Comparison of ENCODE assay signal across 8 mouse cellular contexts in genomic region chr11:51615129-51615528, GRCm38 (mm10). TPM values are rescaled to one million over a fixed set of nuclear protein-coding genes. Genes with fewer than 3 reads are reported as not detected.
DNase-seq lines count a peak whose midpoint lies in the region; ATAC-seq and TF ChIP-seq lines count a peak whose summit lies in the region.

No protein-coding gene starts in this region.

- H3K4me1 ChIP-seq in spleen, adult 2 months (ENCODE audit: control insufficient read depth, insufficient read depth, insufficient read length), result peaks cover 2% of the 10 kb centered on the region; the same call in 1 of the 2 replicates
- peaks cover 13% of the 10 kb centered on the region for H3K4me1 ChIP-seq in heart, embryonic 10.5 days
- H3K4me1 ChIP-seq in limb, embryonic 15.5 days, result peaks cover 22% of the 10 kb centered on the region
- peaks cover 4% of the 10 kb centered on the region for H3K4me1 ChIP-seq in neural tube, embryonic 14.5 days (ENCODE audit: control insufficient read depth, insufficient read depth, low read length)

- peak overlapping the region; percentile 89 for H3K27ac ChIP-seq in spleen, adult 2 months (ENCODE audit: insufficient read depth, low read length)
- peak overlapping the region; percentile 88 for H3K27ac ChIP-seq in heart, embryonic 10.5 days
- peak overlapping the region; percentile 92 for H3K27ac ChIP-seq in limb, embryonic 15.5 days
- no peak overlapping the region for H3K27ac ChIP-seq in neural tube, embryonic 14.5 days (ENCODE audit: low read depth, low read length)

- TF ChIP-seq POLR2A in spleen, adult 2 months (IDR thresholded peaks at IDR 0.05; ENCODE audit: low read depth, low read length), result no peak

- H3K9ac ChIP-seq in limb, embryonic 15.5 days, result peak overlapping the region; percentile 55; the same call in 1 of the 2 replicates
- peak overlapping the region; percentile 41; the same call in 1 of the 2 replicates for H3K9ac ChIP-seq in neural tube, embryonic 14.5 days (replicated peaks; ENCODE audit: low read depth, low read length)

- no peaks in the 10 kb centered on the region for H3K36me3 ChIP-seq in spleen, adult 2 months (ENCODE audit: control insufficient read depth, insufficient read depth, low read length)
- H3K36me3 ChIP-seq in heart, embryonic 10.5 days, result no peaks in the 10 kb centered on the region
- H3K36me3 ChIP-seq in limb, embryonic 15.5 days, result no peaks in the 10 kb centered on the region
- no peaks in the 10 kb centered on the region for H3K36me3 ChIP-seq in neural tube, embryonic 14.5 days (ENCODE audit: control insufficient read depth, insufficient read depth, low read length)

- 34% methylated on average over 7 of the region's 7 CpGs for WGBS in spleen, adult 2 months
- 39% methylated on average over 7 of the region's 7 CpGs for WGBS in heart, embryonic 10.5 days
- 25% methylated on average over 7 of the region's 7 CpGs for WGBS in limb, embryonic 15.5 days
- WGBS in neural tube, embryonic 14.5 days, result 53% methylated on average over 7 of the region's 7 CpGs

- peak overlapping the region; percentile 74 for H3K4me2 ChIP-seq in limb, embryonic 15.5 days
- H3K4me2 ChIP-seq in neural tube, embryonic 14.5 days (ENCODE audit: low read depth, low read length), result peak overlapping the region; percentile 53

- no peaks in the 10 kb centered on the region for H3K27me3 ChIP-seq in spleen, adult 2 months (ENCODE audit: control insufficient read depth, insufficient read depth, low read length)
- H3K27me3 ChIP-seq in heart, embryonic 10.5 days (ENCODE audit: insufficient read depth, poor library complexity, severe bottlenecking), result no peaks in the 10 kb centered on the region
- no peaks in the 10 kb centered on the region for H3K27me3 ChIP-seq in limb, embryonic 15.5 days
- H3K27me3 ChIP-seq in neural tube, embryonic 14.5 days (ENCODE audit: control insufficient read depth, insufficient read depth, low read length), result no peaks in the 10 kb centered on the region

- TF ChIP-seq CTCF in spleen, adult 2 months (IDR thresholded peaks at IDR 0.05; ENCODE audit: extremely low read depth, insufficient read depth, insufficient read length, insufficient replicate concordance), result no peak

- peak overlapping the region; percentile 61; the same call in 1 of the 2 replicates for H3K4me3 ChIP-seq in spleen, adult 2 months (ENCODE audit: extremely low read depth, insufficient read depth, insufficient read length)
- peak overlapping the region; percentile 54 for H3K4me3 ChIP-seq in heart, embryonic 10.5 days
- H3K4me3 ChIP-seq in limb, embryonic 15.5 days, result peak overlapping the region; percentile 42
- peak overlapping the region; percentile 25; the same call in 1 of the 2 replicates for H3K4me3 ChIP-seq in neural tube, embryonic 14.5 days (ENCODE audit: low read depth, low read length)

- ATAC-seq in limb, embryonic 15.5 days (ENCODE audit: insufficient number of reproducible peaks, low FRiP score, low TSS enrichment, low read depth), result no peak
- no peak for ATAC-seq in neural tube, embryonic 14.5 days (ENCODE audit: low read depth)

- no peaks in the 10 kb centered on the region for H3K9me3 ChIP-seq in heart, embryonic 10.5 days
- H3K9me3 ChIP-seq in limb, embryonic 15.5 days, result no peaks in the 10 kb centered on the region
- H3K9me3 ChIP-seq in neural tube, embryonic 14.5 days (ENCODE audit: control insufficient read depth, low read length), result no peaks in the 10 kb centered on the region

- no peak for DNase-seq in spleen, adult 2 months (ENCODE audit: low read depth in 1 of 2, low spot score in 2 of 2)
- DNase-seq in spleen, postnatal 36 days (ENCODE audit: low spot score in 2 of 2), result no peak
- no peak for DNase-seq in heart, embryonic 10.5 days (ENCODE audit: low spot score)
- no peak for DNase-seq in embryo, embryonic 11 days
- no peak for DNase-seq in right cerebral cortex, postnatal 14 days
- no peak for DNase-seq in embryo, embryonic 10.5 days (ENCODE audit: low spot score)

RNA-seq across cellular contexts. Expression of gene Nhp2, which starts 4.4 kb away (rescaled TPM):
- polyA plus RNA-seq in spleen, adult 2 months (2012; rRNA removed), result 34.3 and 41.2 TPM in 2 replicates
- 154 and 210 TPM in 2 replicates for polyA plus RNA-seq in heart, embryonic 10.5 days (2016; fragmentation: Nextera tagmentation; extraction: Ambion mirVana)
- 147 and 149 TPM in 2 replicates for polyA plus RNA-seq in limb, embryonic 15.5 days (2015; fragmentation: Nextera tagmentation; extraction: Ambion mirVana)
- polyA plus RNA-seq in neural tube, embryonic 14.5 days (2014; fragmentation: Nextera tagmentation; extraction: Ambion mirVana), result 104 and 112 TPM in 2 replicates

RNA-seq across cellular contexts. Expression of gene Hnrnpab, which starts 8.5 kb away (rescaled TPM):
- polyA plus RNA-seq in spleen, adult 2 months (2012; rRNA removed), result 146 and 314 TPM in 2 replicates
- 341 and 617 TPM in 2 replicates for polyA plus RNA-seq in heart, embryonic 10.5 days (2016; fragmentation: Nextera tagmentation; extraction: Ambion mirVana)
- polyA plus RNA-seq in limb, embryonic 15.5 days (2015; fragmentation: Nextera tagmentation; extraction: Ambion mirVana), result 267 and 339 TPM in 2 replicates
- 329 and 397 TPM in 2 replicates for polyA plus RNA-seq in neural tube, embryonic 14.5 days (2014; fragmentation: Nextera tagmentation; extraction: Ambion mirVana)

RNA-seq across cellular contexts. Expression of gene Rmnd5b, which starts 20.6 kb away (rescaled TPM):
- 71.2 and 87.4 TPM in 2 replicates for polyA plus RNA-seq in spleen, adult 2 months (2012; rRNA removed)
- 34.3 and 37.9 TPM in 2 replicates for polyA plus RNA-seq in heart, embryonic 10.5 days (2016; fragmentation: Nextera tagmentation; extraction: Ambion mirVana)
- 53.2 and 59.8 TPM in 2 replicates for polyA plus RNA-seq in limb, embryonic 15.5 days (2015; fragmentation: Nextera tagmentation; extraction: Ambion mirVana)
- 81.8 and 93.5 TPM in 2 replicates for polyA plus RNA-seq in neural tube, embryonic 14.5 days (2014; fragmentation: Nextera tagmentation; extraction: Ambion mirVana)

RNA-seq across cellular contexts. Expression of gene Phykpl, which starts 30.6 kb away (rescaled TPM):
- 13.2 and 20.5 TPM in 2 replicates for polyA plus RNA-seq in spleen, adult 2 months (2012; rRNA removed)
- polyA plus RNA-seq in heart, embryonic 10.5 days (2016; fragmentation: Nextera tagmentation; extraction: Ambion mirVana), result 18.1 and 18.2 TPM in 2 replicates
- polyA plus RNA-seq in limb, embryonic 15.5 days (2015; fragmentation: Nextera tagmentation; extraction: Ambion mirVana), result 17.2 and 19.6 TPM in 2 replicates
- 9.9 and 11.7 TPM in 2 replicates for polyA plus RNA-seq in neural tube, embryonic 14.5 days (2014; fragmentation: Nextera tagmentation; extraction: Ambion mirVana)

RNA-seq across cellular contexts. Expression of gene N4bp3, which starts 35.5 kb away (rescaled TPM):
- polyA plus RNA-seq in spleen, adult 2 months (2012; rRNA removed), result 11.3 and 14.7 TPM in 2 replicates
- polyA plus RNA-seq in heart, embryonic 10.5 days (2016; fragmentation: Nextera tagmentation; extraction: Ambion mirVana), result 6.9 and 12.0 TPM in 2 replicates
- 35.7 and 44.4 TPM in 2 replicates for polyA plus RNA-seq in limb, embryonic 15.5 days (2015; fragmentation: Nextera tagmentation; extraction: Ambion mirVana)
- 16.2 and 17.7 TPM in 2 replicates for polyA plus RNA-seq in neural tube, embryonic 14.5 days (2014; fragmentation: Nextera tagmentation; extraction: Ambion mirVana)
